ENCODE assay signal across 29 mouse cellular contexts in genomic region chr5:63986337-63986736, GRCm38 (mm10).
"Had no signal": no experiment of that assay in that cellular context is flagged by ENCODE, and none has a peak within 500 bp of the region (broad histone marks: within the 10 kb centered on the region; RNA-seq: fewer than 3 reads in every experiment).

No protein-coding gene starts in this region.

- H3K9me3 ChIP-seq: heart, embryonic 15.5 days; hindbrain, embryonic 13.5 days; hindbrain, embryonic 15.5 days; kidney, embryonic 15.5 days; limb, embryonic 10.5 days; limb, embryonic 12.5 days; liver, embryonic 13.5 days; liver, embryonic 15.5 days had no signal

- DNase-seq: gastrocnemius, postnatal 14 days; gastrocnemius, postnatal 36 days; heart, adult 11 months; heart, adult 2 months; heart, postnatal 14 days; heart, postnatal 36 days; kidney, adult 11 months; kidney, adult 2 months; kidney, adult 9 months; kidney, postnatal 14 days; kidney, postnatal 36 days; layer of hippocampus, adult 9-11 months; liver; liver, embryonic 13.5 days; liver, postnatal 0 days had no signal

- H3K4me2 ChIP-seq: heart, embryonic 11.5 days; heart, embryonic 13.5 days; heart, embryonic 15.5 days; hindbrain, embryonic 13.5 days; hindbrain, embryonic 15.5 days; kidney, embryonic 15.5 days; limb, embryonic 12.5 days; liver, embryonic 11.5 days; liver, embryonic 13.5 days; liver, embryonic 15.5 days had no signal

- H3K4me3 ChIP-seq: heart, adult 2 months; heart, embryonic 13.5 days; heart, embryonic 15.5 days; hindbrain, embryonic 13.5 days; hindbrain, embryonic 15.5 days; kidney, embryonic 15.5 days; left cerebral cortex, adult 2 months; limb, embryonic 10.5 days; limb, embryonic 12.5 days; liver, embryonic 13.5 days; liver, embryonic 15.5 days had no signal

- H3K27ac ChIP-seq: heart, adult 2 months; heart, embryonic 13.5 days; heart, embryonic 15.5 days; hindbrain, embryonic 13.5 days; hindbrain, embryonic 15.5 days; hindbrain, postnatal 0 days; kidney, embryonic 15.5 days; kidney, postnatal 0 days; left cerebral cortex, adult 2 months; limb, embryonic 10.5 days; limb, embryonic 12.5 days; liver, embryonic 13.5 days; liver, embryonic 15.5 days had no signal

- H3K9ac ChIP-seq: heart, embryonic 13.5 days; heart, embryonic 15.5 days; hindbrain, embryonic 13.5 days; hindbrain, embryonic 15.5 days; kidney, embryonic 15.5 days; limb, embryonic 12.5 days; liver, embryonic 13.5 days; liver, embryonic 15.5 days; liver, postnatal 0 days had no signal

- H3K36me3 ChIP-seq: heart, embryonic 13.5 days; heart, embryonic 15.5 days; hindbrain, embryonic 13.5 days; hindbrain, embryonic 15.5 days; kidney, embryonic 15.5 days; limb, embryonic 10.5 days; limb, embryonic 12.5 days; liver, embryonic 13.5 days; liver, embryonic 15.5 days had no signal

- H3K27me3 ChIP-seq: heart, embryonic 13.5 days; heart, embryonic 15.5 days; hindbrain, embryonic 13.5 days; hindbrain, embryonic 15.5 days; kidney, embryonic 15.5 days; limb, embryonic 12.5 days; liver, embryonic 13.5 days; liver, embryonic 15.5 days had no signal

- ATAC-seq: hindbrain, postnatal 0 days; intestine, embryonic 16.5 days; liver, postnatal 0 days had no signal

- H3K4me1 ChIP-seq: hindbrain, embryonic 13.5 days; hindbrain, embryonic 15.5 days; kidney, embryonic 15.5 days; limb, embryonic 10.5 days; limb, embryonic 12.5 days; liver, embryonic 13.5 days; liver, embryonic 15.5 days had no signal
